Mouse (Mus musculus): Measurements from ENCODE around the gene Ccdc137.

DNA sequence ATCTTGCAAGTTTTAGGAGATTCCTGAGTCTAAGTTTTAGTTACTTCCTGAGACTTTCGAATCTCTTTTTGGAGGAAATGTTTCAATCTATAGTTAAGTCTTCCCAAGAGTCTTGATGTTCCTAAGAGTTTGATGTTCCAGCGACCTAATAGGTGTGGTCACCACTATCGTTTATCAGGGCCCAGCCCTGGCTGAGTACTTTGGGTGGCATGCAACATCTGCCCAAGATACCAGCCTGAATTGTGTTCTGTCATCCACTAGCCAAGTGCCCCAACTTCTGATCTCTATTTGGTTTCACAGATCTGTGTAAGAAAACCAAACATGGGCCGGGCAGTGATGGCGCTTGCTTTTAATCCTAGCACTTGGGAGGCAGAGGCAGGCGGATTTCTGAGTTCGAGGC is 2.5 kb upstream of the Ccdc137 start:
- TF ChIP-seq CTCF (IDR thresholded peaks at IDR 0.05; ENCODE audit: low read depth, low read length), result no peak
- no peak for TF ChIP-seq POLR2A (IDR thresholded peaks at IDR 0.05; ENCODE audit: extremely low read depth, insufficient read depth, low read length)
